ENCODE assay signal across 8 mouse cellular contexts in genomic region chr2:170209121-170209520, GRCm38 (mm10).
DNase-seq lines count a peak whose midpoint lies in the region; ATAC-seq lines count a peak whose summit lies in the region.

No protein-coding gene starts in this region.

- H3K36me3 ChIP-seq in kidney, embryonic 15.5 days: no peaks in the 10 kb centered on the region

- H3K27ac ChIP-seq in kidney, embryonic 15.5 days: peak overlapping the region; percentile 56; the same call in 1 of the 2 replicates

- ATAC-seq in kidney, embryonic 15.5 days (replicated peaks; ENCODE audit: low FRiP score): peak; percentile 65

- 60% methylated on average over 12 of the region's 12 CpGs for WGBS in kidney, embryonic 15.5 days

- DNase-seq in adrenal gland, adult 18-20 months (ENCODE audit: low spot score in 2 of 2): peak; percentile 83 to 86
- peak; percentile 92 to 94 for DNase-seq in heart, adult 18-20 months
- peak; percentile 81 for DNase-seq in skeletal muscle tissue, adult 2 months (ENCODE audit: low read depth, low spot score)
- DNase-seq in left cerebral cortex, postnatal 25 days (ENCODE audit: low spot score in 2 of 2): no peak
- DNase-seq in retina, embryonic 14.5 days (ENCODE audit: low spot score): no peak
- DNase-seq in right cerebral cortex, postnatal 4 days: no peak
- no peak for DNase-seq in right cerebral cortex, adult 18-20 months

- peaks cover 35% of the 10 kb centered on the region for H3K4me1 ChIP-seq in kidney, embryonic 15.5 days

- intact Hi-C loops in left cerebral cortex, postnatal 25 days (cut with DNase I): no loop called here

- no peak overlapping the region for H3K9ac ChIP-seq in kidney, embryonic 15.5 days

- no peaks in the 10 kb centered on the region for H3K9me3 ChIP-seq in kidney, embryonic 15.5 days (replicated peaks)

- no peaks in the 10 kb centered on the region for H3K27me3 ChIP-seq in kidney, embryonic 15.5 days

- H3K4me3 ChIP-seq in kidney, embryonic 15.5 days (replicated peaks): no peak overlapping the region

- 0 out of 2 replicates have a peak overlapping the region, but pooled peaks have one; percentile 5 for H3K4me2 ChIP-seq in kidney, embryonic 15.5 days

Comparison
In these comparisons a context has a peak if more than half of its experiments do, and no peak if none do; other contexts are left out.
1. DNase-seq: peak in adrenal gland, adult 18-20 months (2 of 2), heart, adult 18-20 months (2 of 2) and skeletal muscle tissue, adult 2 months (single experiment); none in left cerebral cortex, postnatal 25 days (0 of 2), retina, embryonic 14.5 days (single experiment), right cerebral cortex, postnatal 4 days (single experiment) and right cerebral cortex, adult 18-20 months (single experiment).